In genomic region chr7:121391225-121391983, GRCm38 (mm10) we compare ENCODE assay signal across 9 mouse cellular contexts. TPM values are rescaled to one million over a fixed set of nuclear protein-coding genes. Genes with fewer than 3 reads are reported as not detected.
DNase-seq lines count a peak whose midpoint lies in the region; ATAC-seq and TF ChIP-seq lines count a peak whose summit lies in the region.
"Had no signal": no experiment of that assay in that cellular context is flagged by ENCODE, and none has a peak within 500 bp of the region (broad histone marks: within the 10 kb centered on the region; RNA-seq: fewer than 3 reads in every experiment).

Gene Hs3st2 (plus strand): TSS chr7:121391859.

- intact Hi-C loops in left cerebral cortex, postnatal 4 days (cut with DNase I), result loop anchor here (5.0 to 10.0 kb wide), 2 partner anchors 171 to 227 kb away; no protein-coding TSS in a partner anchor

- H3K9ac ChIP-seq in forebrain, embryonic 11.5 days (ENCODE audit: low read length), result no peak within 1 kb of the TSS
- H3K9ac ChIP-seq in hindbrain, postnatal 0 days (replicated peaks; ENCODE audit: low read length), result peak within 1 kb of the TSS; percentile 40
- peak within 1 kb of the TSS; percentile 39 for H3K9ac ChIP-seq in midbrain, embryonic 15.5 days
- H3K9ac ChIP-seq: liver, embryonic 15.5 days had no signal

- no peak for TF ChIP-seq POLR2A in cerebellum, adult 2 months (IDR thresholded peaks at IDR 0.05; ENCODE audit: borderline replicate concordance, insufficient read depth, low read length)

- peak; percentile 62 for ATAC-seq in forebrain, embryonic 11.5 days (replicated peaks; ENCODE audit: low FRiP score)
- ATAC-seq in hindbrain, postnatal 0 days, result peak; percentile 69
- peak; percentile 72 for ATAC-seq in midbrain, embryonic 15.5 days (replicated peaks)

- H3K4me2 ChIP-seq in forebrain, embryonic 11.5 days (ENCODE audit: low read depth, low read length, severe bottlenecking), result peak within 1 kb of the TSS; percentile 56
- peak within 1 kb of the TSS; percentile 77 for H3K4me2 ChIP-seq in hindbrain, postnatal 0 days (ENCODE audit: low read depth, low read length)
- H3K4me2 ChIP-seq in midbrain, embryonic 15.5 days, result peak within 1 kb of the TSS; percentile 76
- H3K4me2 ChIP-seq: liver, embryonic 15.5 days had no signal

- no peak within 1 kb of the TSS for H3K27ac ChIP-seq in cerebellum, adult 2 months (ENCODE audit: insufficient read depth, low read length)
- no peak within 1 kb of the TSS for H3K27ac ChIP-seq in forebrain, embryonic 11.5 days (ENCODE audit: low read depth, low read length)
- no peak within 1 kb of the TSS for H3K27ac ChIP-seq in hindbrain, postnatal 0 days
- no peak within 1 kb of the TSS for H3K27ac ChIP-seq in midbrain, embryonic 15.5 days
- H3K27ac ChIP-seq: liver, embryonic 15.5 days had no signal

- H3K27me3 ChIP-seq in cerebellum, adult 2 months (ENCODE audit: control insufficient read depth, insufficient read depth, low read length), result peaks cover 1% of the 10 kb centered on the region; the same call in 1 of the 2 replicates
- peaks cover 36% of the 10 kb centered on the region for H3K27me3 ChIP-seq in forebrain, embryonic 11.5 days (ENCODE audit: control insufficient read depth, insufficient read depth, low read length)
- peaks cover 33% of the 10 kb centered on the region for H3K27me3 ChIP-seq in hindbrain, postnatal 0 days (ENCODE audit: insufficient read depth, low read length)
- peaks cover 37% of the 10 kb centered on the region for H3K27me3 ChIP-seq in midbrain, embryonic 15.5 days (replicated peaks)
- peaks cover 2% of the 10 kb centered on the region for H3K27me3 ChIP-seq in splenic B cell, adult 2 months (ENCODE audit: control insufficient read depth, insufficient read depth, low read length, poor library complexity, severe bottlenecking)

- no peaks in the 10 kb centered on the region for H3K4me1 ChIP-seq in cerebellum, adult 2 months (ENCODE audit: control insufficient read depth, insufficient read depth, low read length)
- peaks cover 9% of the 10 kb centered on the region; the same call in 1 of the 2 replicates for H3K4me1 ChIP-seq in forebrain, embryonic 11.5 days (replicated peaks; ENCODE audit: control insufficient read depth, insufficient read depth, low read length)
- no peaks in the 10 kb centered on the region for H3K4me1 ChIP-seq in hindbrain, postnatal 0 days (ENCODE audit: insufficient read depth, low read length)
- H3K4me1 ChIP-seq in midbrain, embryonic 15.5 days, result peaks cover 19% of the 10 kb centered on the region
- H3K4me1 ChIP-seq: liver, embryonic 15.5 days had no signal

- H3K36me3 ChIP-seq in forebrain, embryonic 11.5 days (ENCODE audit: control insufficient read depth, insufficient read depth, low read length), result no peaks in the 10 kb centered on the region
- no peaks in the 10 kb centered on the region for H3K36me3 ChIP-seq in hindbrain, postnatal 0 days (ENCODE audit: insufficient read depth, low read length)
- H3K36me3 ChIP-seq in midbrain, embryonic 15.5 days (replicated peaks), result no peaks in the 10 kb centered on the region
- H3K36me3 ChIP-seq in splenic B cell, adult 2 months (ENCODE audit: control insufficient read depth, insufficient read depth, low read length, poor library complexity, severe bottlenecking), result no peaks in the 10 kb centered on the region
- H3K36me3 ChIP-seq: liver, embryonic 15.5 days had no signal

- H3K4me3 ChIP-seq in cerebellum, adult 2 months (replicated peaks; ENCODE audit: insufficient read depth, low read depth, low read length), result peak within 1 kb of the TSS; percentile 4
- peak within 1 kb of the TSS; percentile 32 for H3K4me3 ChIP-seq in forebrain, embryonic 11.5 days (ENCODE audit: low read depth, low read length)
- peak within 1 kb of the TSS; percentile 51 for H3K4me3 ChIP-seq in hindbrain, postnatal 0 days (ENCODE audit: low read length)
- H3K4me3 ChIP-seq in midbrain, embryonic 15.5 days, result peak within 1 kb of the TSS; percentile 55
- H3K4me3 ChIP-seq: liver, embryonic 15.5 days had no signal

- no peaks in the 10 kb centered on the region for H3K9me3 ChIP-seq in forebrain, embryonic 11.5 days (ENCODE audit: control insufficient read depth, low read length)
- no peaks in the 10 kb centered on the region for H3K9me3 ChIP-seq in hindbrain, postnatal 0 days (ENCODE audit: low read length)
- no peaks in the 10 kb centered on the region for H3K9me3 ChIP-seq in midbrain, embryonic 15.5 days
- H3K9me3 ChIP-seq: liver, embryonic 15.5 days had no signal

- peak; percentile 5 to 18 for DNase-seq in cerebellum, adult 2 months
- no peak for DNase-seq in cerebellum, adult 11 months
- DNase-seq in adrenal gland, adult 8-10 months, result peak; percentile 6
- DNase-seq in forebrain, embryonic 11.5 days (ENCODE audit: low spot score), result peak; percentile 81
- peak; percentile 66 for DNase-seq in hindbrain, postnatal 0 days (ENCODE audit: low spot score)
- DNase-seq in left cerebral cortex, postnatal 4 days, result peak; percentile 58
- peak; percentile 74 for DNase-seq in splenic B cell, adult 2 months (ENCODE audit: low read depth, low spot score)

- WGBS in cerebellum, adult 2 months, result 1% methylated on average over 22 of the region's 22 CpGs
- 2% methylated on average over 22 of the region's 22 CpGs for WGBS in forebrain, embryonic 11.5 days
- WGBS in hindbrain, postnatal 0 days, result 3% methylated on average over 20 of the region's 22 CpGs
- WGBS in midbrain, embryonic 15.5 days, result 3% methylated on average over 22 of the region's 22 CpGs

- TF ChIP-seq CTCF in cerebellum, adult 2 months (IDR thresholded peaks at IDR 0.05; ENCODE audit: borderline replicate concordance, insufficient read depth, low read depth, low read length), result peak; percentile 21; the same call in 1 of the 2 replicates
- peak; percentile 66 for TF ChIP-seq CTCF in hindbrain, postnatal 0 days (IDR thresholded peaks at IDR 0.05; ENCODE audit: low read depth)

RNA-seq across cellular contexts. Expression of gene Hs3st2, which starts in this region (rescaled TPM):
- 5.8 and 7.1 TPM in 2 replicates for polyA plus RNA-seq in cerebellum, adult 2 months (2012; rRNA removed)
- total RNA-seq in adrenal gland, adult 8-10 months (2022), result 1 to 10 TPM; 2.0 to 7.2 (median 2.7) TPM
- 0.16 and 0.23 TPM in 2 replicates for polyA plus RNA-seq in forebrain, embryonic 11.5 days (2014; fragmentation: Nextera tagmentation; extraction: Ambion mirVana)
- 27.7 and 32.6 TPM in 2 replicates for total RNA-seq in hindbrain, postnatal 0 days (2014; rRNA removed)
- 17.4 and 18.9 TPM in 2 replicates for polyA plus RNA-seq in hindbrain, postnatal 0 days (2015; fragmentation: Nextera tagmentation; extraction: Ambion mirVana)
- 10 to 100 TPM; 56.7 to 61.8 TPM for total RNA-seq in left cerebral cortex, postnatal 4 days (2021)
- 13.4 and 14.9 TPM in 2 replicates for polyA plus RNA-seq in midbrain, embryonic 15.5 days (2015; fragmentation: Nextera tagmentation; extraction: Ambion mirVana)
- polyA plus RNA-seq: liver, embryonic 15.5 days had no signal

Comparison
In these comparisons a context has a peak if more than half of its experiments do, and no peak if none do; other contexts are left out.
1. Peak in DNase-seq, ATAC-seq, H3K4me3 ChIP-seq and H3K4me2 ChIP-seq in forebrain, embryonic 11.5 days; RNA of the gene not detected or under 1 TPM.
2. H3K4me3 ChIP-seq: peak in every context shown above with its lines; median percentile 55 in midbrain, embryonic 15.5 days; 51 in hindbrain, postnatal 0 days; 32 in forebrain, embryonic 11.5 days; 4 in cerebellum, adult 2 months.